Mouse (Mus musculus): ENCODE measurements around the gene Leap2. TPM values are rescaled to one million over a fixed set of nuclear protein-coding genes. Genes with fewer than 3 reads are reported as not detected.

Gene Leap2
- not detected in 2 replicates for polyA plus RNA-seq (2012; rRNA removed)

GRCm38 (mm10) chr11:53423036-53423435 lies at the start of gene Leap2:
TSS of gene Leap2 (minus strand) at chr11:53423170.
- DNase-seq: no peak
- 70% methylated on average over 4 of the region's 4 CpGs for WGBS
- no peaks in the 10 kb centered on the region for H3K4me1 ChIP-seq (ENCODE audit: control insufficient read depth, insufficient read depth, low read length)
- TF ChIP-seq CTCF (IDR thresholded peaks at IDR 0.05; ENCODE audit: insufficient read depth, low read length): no peak
- TF ChIP-seq POLR2A (IDR thresholded peaks at IDR 0.05; ENCODE audit: borderline replicate concordance, extremely low read depth, low read depth, low read length): no peak
- H3K4me3 ChIP-seq (replicated peaks; ENCODE audit: extremely low read depth, low read depth, low read length): no peak within 1 kb of the TSS

GRCm38 (mm10) chr11:53472709-53473108 lies 49.7 kb upstream of the Leap2 start:
- DNase-seq: no peak
- WGBS: 78% methylated on average over 3 of the region's 3 CpGs
- no peak for TF ChIP-seq CTCF (IDR thresholded peaks at IDR 0.05; ENCODE audit: insufficient read depth, low read length)
- TF ChIP-seq POLR2A (IDR thresholded peaks at IDR 0.05; ENCODE audit: borderline replicate concordance, extremely low read depth, low read depth, low read length): no peak
- Histone ChIP-seq H3K4me1 (ENCODE audit: control insufficient read depth, insufficient read depth, low read length) (no peaks in the 10 kb centered on the region), H3K4me3 (replicated peaks; ENCODE audit: extremely low read depth, low read depth, low read length) (no peak overlapping the region)

- Histone ChIP-seq H3K4me3 (replicated peaks; ENCODE audit: extremely low read depth, low read depth, low read length) (no peak within 1 kb of the TSS), H3K4me1 (ENCODE audit: control insufficient read depth, insufficient read depth, low read length) (no peaks in the 10 kb centered on the region)
- DNase-seq: peak; percentile 84
- WGBS: 6% methylated on average over 29 of the region's 29 CpGs
- TF ChIP-seq CTCF (IDR thresholded peaks at IDR 0.05; ENCODE audit: insufficient read depth, low read length) (peak; percentile 97), POLR2A (IDR thresholded peaks at IDR 0.05; ENCODE audit: borderline replicate concordance, extremely low read depth, low read depth, low read length) (no peak)
Measured at GRCm38 (mm10) chr11:53469968-53470695, 47.2 kb upstream of the Leap2 start, which contains the start of gene Gm9837. TSS of gene Gm9837 (minus strand) at chr11:53470479.

- 38% methylated on average over 16 of the region's 16 CpGs for WGBS
- H3K4me3 ChIP-seq (replicated peaks; ENCODE audit: extremely low read depth, low read depth, low read length): no peak overlapping the region
- TF ChIP-seq CTCF (IDR thresholded peaks at IDR 0.05; ENCODE audit: insufficient read depth, low read length) (no peak), POLR2A (IDR thresholded peaks at IDR 0.05; ENCODE audit: borderline replicate concordance, extremely low read depth, low read depth, low read length) (no peak)
- DNase-seq: no peak
- H3K4me1 ChIP-seq (ENCODE audit: control insufficient read depth, insufficient read depth, low read length): no peaks in the 10 kb centered on the region
Measured at GRCm38 (mm10) chr11:53469294-53469967, 46.5 kb upstream of the Leap2 start.

GRCm38 (mm10) chr11:53466231-53466971 lies 43.4 kb upstream of the Leap2 start:
- Histone ChIP-seq H3K4me1 (ENCODE audit: control insufficient read depth, insufficient read depth, low read length) (no peaks in the 10 kb centered on the region; the same call in 1 of the 2 replicates), H3K4me3 (replicated peaks; ENCODE audit: extremely low read depth, low read depth, low read length) (peak overlapping the region; percentile 48)
- TF ChIP-seq CTCF (IDR thresholded peaks at IDR 0.05; ENCODE audit: insufficient read depth, low read length) (peak; percentile 70), POLR2A (IDR thresholded peaks at IDR 0.05; ENCODE audit: borderline replicate concordance, extremely low read depth, low read depth, low read length) (no peak)
- DNase-seq: peak; percentile 75
- 17% methylated on average over 40 of the region's 40 CpGs for WGBS

GRCm38 (mm10) chr11:53463551-53464424 lies 40.8 kb upstream of the Leap2 start:
- no peak for TF ChIP-seq CTCF (IDR thresholded peaks at IDR 0.05; ENCODE audit: insufficient read depth, low read length)
- TF ChIP-seq POLR2A (IDR thresholded peaks at IDR 0.05; ENCODE audit: borderline replicate concordance, extremely low read depth, low read depth, low read length): no peak
- WGBS: 27% methylated on average over 55 of the region's 55 CpGs
- Histone ChIP-seq H3K4me3 (replicated peaks; ENCODE audit: extremely low read depth, low read depth, low read length) (no peak overlapping the region), H3K4me1 (ENCODE audit: control insufficient read depth, insufficient read depth, low read length) (no peaks in the 10 kb centered on the region; the same call in 1 of the 2 replicates)
- no peak for DNase-seq

- H3K4me1 ChIP-seq (ENCODE audit: control insufficient read depth, insufficient read depth, low read length): peaks cover 2% of the 10 kb centered on the region
- no peak overlapping the region for H3K4me3 ChIP-seq (replicated peaks; ENCODE audit: extremely low read depth, low read depth, low read length)
- TF ChIP-seq CTCF (IDR thresholded peaks at IDR 0.05; ENCODE audit: insufficient read depth, low read length) (no peak), POLR2A (IDR thresholded peaks at IDR 0.05; ENCODE audit: borderline replicate concordance, extremely low read depth, low read depth, low read length) (no peak)
- DNase-seq: no peak
- 49% methylated on average over 5 of the region's 5 CpGs for WGBS
Measured at GRCm38 (mm10) chr11:53461727-53462126, 38.8 kb upstream of the Leap2 start.

- H3K4me3 ChIP-seq (replicated peaks; ENCODE audit: extremely low read depth, low read depth, low read length): no peak overlapping the region
- TF ChIP-seq CTCF (IDR thresholded peaks at IDR 0.05; ENCODE audit: insufficient read depth, low read length): no peak
- no peak for TF ChIP-seq POLR2A (IDR thresholded peaks at IDR 0.05; ENCODE audit: borderline replicate concordance, extremely low read depth, low read depth, low read length)
- no peak for DNase-seq
- peaks cover 2% of the 10 kb centered on the region for H3K4me1 ChIP-seq (ENCODE audit: control insufficient read depth, insufficient read depth, low read length)
- WGBS: 81% methylated on average over 3 of the region's 3 CpGs
Measured at GRCm38 (mm10) chr11:53460192-53460591, 37.2 kb upstream of the Leap2 start.
